Mouse (Mus musculus) hindbrain, embryonic 15.5 days (tissue): ENCODE results near the gene Znrf2. TPM values are rescaled to one million over a fixed set of nuclear protein-coding genes. Genes with fewer than 3 reads are reported as not detected.
"Not testable (repeated sequence)": the region's sequence is repeated elsewhere in the genome, so short reads cannot be mapped to it uniquely, and the experiment has no call there.

Experiments
- ATAC-seq: fragments of 200-750 bp; cut with Nextera tagmentation; 2 replicates; pipeline ENCODE4 v1.8.0; 2017; ENCODE audit warnings: low read depth, moderate number of reproducible peaks, moderate TSS enrichment; ENCODE audit not compliant: low FRiP score
- H3K27ac ChIP-seq: fragments of 300-500 bp; sonication (generic); replicated peaks from 2 replicates; pipeline ENCODE4 v1.5.1; 2015; ENCODE audit warnings: mild to moderate bottlenecking, inconsistent platforms
- H3K27me3 ChIP-seq: fragments of 300-500 bp; sonication (generic); 2 replicates; pipeline ENCODE4 v1.6.1; 2015; ENCODE audit warnings: control low read depth, inconsistent platforms
- H3K36me3 ChIP-seq: fragments of 300-500 bp; sonication (generic); 2 replicates; pipeline ENCODE4 v1.6.1; 2015; ENCODE audit warnings: control low read depth, inconsistent platforms
- H3K4me1 ChIP-seq: fragments of 300-500 bp; sonication (generic); replicated peaks from 2 replicates; pipeline ENCODE4 v1.6.1; 2015; ENCODE audit warnings: control low read depth, inconsistent platforms
- H3K4me2 ChIP-seq: fragments of 300-500 bp; sonication (generic); 2 replicates; pipeline ENCODE4 v1.6.1; 2015; ENCODE audit warnings: moderate library complexity, mild to moderate bottlenecking, inconsistent platforms
- H3K4me3 ChIP-seq: fragments of 300-500 bp; sonication (generic); 2 replicates; pipeline ENCODE4 v1.5.1; 2015; ENCODE audit warnings: mild to moderate bottlenecking, inconsistent platforms
- H3K9ac ChIP-seq: fragments of 300-500 bp; sonication (generic); 2 replicates; pipeline ENCODE4 v1.6.1; 2015; ENCODE audit warnings: inconsistent platforms
- H3K9me3 ChIP-seq: fragments of 300-500 bp; sonication (generic); 2 replicates; pipeline ENCODE4 v1.6.1; 2016; ENCODE audit warnings: control low read depth, inconsistent platforms
- WGBS: fragments of 180-500 bp; shearing (Covaris S2); methylation state at CpG from one replicate; pipeline ENCODE4 v1.1.7; 2015; 5-methylcytosine and 5-hydroxymethylcytosine counted together
- polyA plus RNA-seq: library from polyadenylated mRNA; unstranded; fragments of >200 nt; fragmentation: Nextera tagmentation; extraction: Ambion mirVana; gene quantifications from 2 replicates; pipeline ENCODE4 v1.2.1, GENCODE M21; 2015

Gene Znrf2
- polyA plus RNA-seq, 1 experiment from 2014 or later = 4.7 TPM

DNA sequence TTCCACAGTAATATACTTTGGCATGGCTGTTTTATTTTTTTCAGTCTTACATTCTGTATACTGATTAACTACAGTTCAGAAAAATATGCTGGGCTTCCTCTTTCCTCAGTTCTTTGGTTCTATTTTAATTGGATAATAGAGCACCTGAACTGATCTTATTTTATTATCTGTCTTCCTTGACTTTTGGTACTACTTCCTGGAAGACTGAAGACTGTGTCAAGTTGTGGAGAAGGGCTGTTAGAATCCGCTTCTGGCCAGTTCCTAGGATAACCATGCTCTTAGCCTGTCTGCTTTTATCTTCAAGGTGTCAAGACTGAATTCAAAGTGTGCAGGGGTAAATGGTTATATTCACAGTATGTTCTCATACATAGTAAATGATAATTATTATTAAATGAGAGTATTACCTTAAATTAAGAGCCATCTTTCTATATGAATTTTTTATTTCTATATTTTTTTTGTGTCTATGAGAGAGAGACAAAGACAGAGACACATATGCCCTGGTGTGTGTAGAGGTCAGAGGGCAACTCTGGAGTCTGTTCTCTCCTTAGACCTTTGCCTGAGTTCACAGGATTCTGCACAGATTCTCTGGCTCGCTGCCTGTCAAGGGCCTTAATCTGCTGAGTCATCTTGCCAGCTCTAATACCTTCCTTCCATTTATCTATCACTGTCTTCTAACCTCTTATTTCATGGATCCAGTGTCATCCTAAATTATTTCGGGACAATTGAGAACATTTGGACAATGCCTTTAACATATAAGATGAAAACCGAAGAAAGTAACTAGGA lies 39.3 kb downstream of the Znrf2 start:
- Histone ChIP-seq H3K9ac (no peak overlapping the region), H3K36me3 (no peaks in the 10 kb centered on the region), H3K4me2 (no peak overlapping the region), H3K27me3 (no peaks in the 10 kb centered on the region), H3K27ac (no peak overlapping the region), H3K4me1 (peaks cover 10% of the 10 kb centered on the region), H3K4me3 (no peak overlapping the region), H3K9me3 (no peaks in the 10 kb centered on the region)
- 69% methylated on average over 4 of the region's 4 CpGs for WGBS
- ATAC-seq = no peak

DNA sequence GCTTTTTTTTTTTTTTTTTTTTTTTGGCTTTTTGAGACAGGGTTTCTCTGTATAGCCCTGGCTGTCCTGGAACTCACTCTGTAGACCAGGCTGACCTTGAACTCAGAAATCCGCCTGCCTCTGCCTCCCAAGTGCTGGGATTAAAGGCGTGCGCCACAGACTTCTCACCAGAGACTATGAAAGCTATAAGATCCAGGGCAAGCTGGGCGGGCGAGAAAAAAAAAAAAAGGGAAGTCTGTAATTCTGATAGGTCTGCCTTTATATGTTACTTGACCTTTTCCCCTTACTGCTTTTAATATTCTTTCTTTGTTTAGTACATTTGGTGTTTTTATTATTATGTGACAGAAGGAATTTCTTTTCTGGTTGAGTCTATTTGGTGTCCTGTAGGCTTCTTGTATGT lies 42.4 kb downstream of the Znrf2 start:
- not testable (repeated sequence) for ATAC-seq

DNA sequence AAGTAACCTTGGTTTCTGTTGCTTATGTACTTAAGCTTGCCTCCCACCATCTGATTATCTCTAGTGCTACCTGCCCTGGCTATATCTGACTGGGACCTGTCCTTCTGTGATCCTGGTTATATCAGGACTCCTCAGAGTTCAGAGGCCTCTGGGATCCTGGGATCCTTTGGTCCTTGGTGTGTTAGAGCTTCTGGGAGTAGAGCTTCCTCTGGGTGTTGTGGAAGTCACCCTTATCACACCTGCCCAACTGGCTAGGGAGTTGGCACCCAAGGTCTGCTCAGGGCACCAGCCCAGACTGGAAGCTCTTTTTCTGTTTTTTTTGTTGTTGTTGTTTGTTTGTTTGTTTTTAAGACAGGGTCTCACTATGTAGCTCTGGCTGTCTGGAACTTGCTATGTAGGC lies 43.5 kb downstream of the Znrf2 start:
- H3K4me1 ChIP-seq = no peaks in the 10 kb centered on the region
- H3K9ac ChIP-seq = no peak overlapping the region
- H3K27ac ChIP-seq = no peak overlapping the region
- no peaks in the 10 kb centered on the region for H3K36me3 ChIP-seq
- H3K9me3 ChIP-seq = no peaks in the 10 kb centered on the region
- no peak for ATAC-seq
- H3K4me2 ChIP-seq = no peak overlapping the region
- H3K4me3 ChIP-seq = no peak overlapping the region
- no peaks in the 10 kb centered on the region for H3K27me3 ChIP-seq

More for the DNA sequence above, 42.4 kb downstream of the Znrf2 start:
- H3K36me3 ChIP-seq, H3K9me3 ChIP-seq, H3K4me2 ChIP-seq, H3K27ac ChIP-seq, H3K9ac ChIP-seq, H3K4me1 ChIP-seq, H3K27me3 ChIP-seq, H3K4me3 ChIP-seq: not testable (repeated sequence)
- 96% methylated on average over 5 of the region's 5 CpGs for WGBS

DNA sequence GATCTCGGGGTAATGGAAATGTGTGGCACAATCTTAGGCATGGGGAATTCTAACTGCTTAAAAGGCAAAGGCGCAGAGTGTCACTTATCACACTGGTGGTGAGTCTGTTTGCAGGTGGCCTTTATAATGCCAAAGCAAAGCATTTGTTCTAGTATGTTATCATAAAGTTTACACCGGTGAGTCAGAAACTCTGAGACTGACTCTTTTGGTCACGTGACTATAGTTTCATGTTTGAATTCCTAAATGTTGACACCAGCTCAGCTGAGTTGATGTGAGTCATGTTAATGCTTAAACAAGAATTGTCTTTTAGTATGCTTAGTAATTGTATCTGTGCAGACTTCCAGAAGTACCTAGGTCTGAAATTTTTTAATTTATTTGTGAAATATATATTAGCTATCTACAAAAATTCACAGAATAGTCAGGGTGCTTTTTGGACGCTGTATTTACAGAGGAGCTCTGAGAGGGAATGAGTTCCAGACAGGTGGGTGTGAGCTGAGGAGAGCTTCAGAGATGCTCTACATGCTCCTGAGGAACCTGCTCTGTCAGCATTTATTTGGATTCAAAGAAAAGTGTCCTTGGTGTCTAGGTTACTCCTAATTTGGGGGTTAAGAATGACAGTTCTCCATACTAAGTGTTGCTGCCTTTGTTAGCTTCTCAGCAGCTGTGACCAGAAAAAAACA lies 50.2 kb downstream of the Znrf2 start:
- Histone ChIP-seq H3K27me3 (no peaks in the 10 kb centered on the region), H3K9me3 (no peaks in the 10 kb centered on the region), H3K4me1 (no peaks in the 10 kb centered on the region), H3K27ac (no peak overlapping the region), H3K4me3 (no peak overlapping the region), H3K9ac (no peak overlapping the region), H3K36me3 (no peaks in the 10 kb centered on the region), H3K4me2 (no peak overlapping the region)
- WGBS = 86% methylated on average over 5 of the region's 5 CpGs
- no peak for ATAC-seq

DNA sequence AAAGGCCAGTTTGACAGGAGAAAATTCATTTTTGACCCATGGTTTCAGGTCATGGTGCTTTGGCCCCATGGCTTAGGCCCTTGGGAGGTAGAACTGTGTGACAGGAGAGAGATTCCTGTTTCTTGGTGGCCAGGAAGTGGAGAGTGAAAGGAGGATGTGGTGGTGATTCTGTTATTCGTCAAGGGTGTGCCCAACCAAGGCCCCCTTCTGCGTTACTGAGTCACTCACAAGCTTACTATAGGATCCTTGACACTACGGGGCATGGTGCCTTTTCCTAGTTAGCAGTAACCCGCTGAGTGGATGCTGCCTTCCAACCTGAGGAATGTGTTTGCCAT lies 50.7 kb downstream of the Znrf2 start:
- no peaks in the 10 kb centered on the region for H3K9me3 ChIP-seq
- ATAC-seq = no peak
- no peak overlapping the region for H3K4me3 ChIP-seq
- H3K9ac ChIP-seq = no peak overlapping the region
- no peak overlapping the region for H3K27ac ChIP-seq
- H3K36me3 ChIP-seq = no peaks in the 10 kb centered on the region
- H3K27me3 ChIP-seq = no peaks in the 10 kb centered on the region
- H3K4me1 ChIP-seq = no peaks in the 10 kb centered on the region
- 50% methylated on average over 4 of the region's 4 CpGs for WGBS
- no peak overlapping the region for H3K4me2 ChIP-seq

DNA sequence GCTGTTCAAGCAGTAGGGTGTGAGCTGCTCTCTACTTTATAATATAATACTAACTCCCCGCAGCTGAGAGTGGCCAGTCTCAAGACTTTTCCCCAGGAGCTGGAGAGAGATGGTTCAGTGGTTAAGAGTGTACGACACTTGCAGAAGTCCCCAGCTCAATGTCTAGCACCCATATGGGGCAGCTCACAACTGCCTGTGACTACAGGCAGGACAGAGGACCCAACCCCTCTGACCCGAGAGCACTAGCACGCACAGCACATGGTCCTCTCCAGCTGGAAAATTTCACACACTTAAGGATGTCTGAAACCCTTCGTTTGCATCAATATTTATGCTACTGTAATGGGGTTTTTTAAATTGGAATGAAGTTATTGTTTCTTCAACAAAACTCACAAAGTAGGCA lies 56.3 kb downstream of the Znrf2 start:
- Histone ChIP-seq H3K27ac (no peak overlapping the region), H3K9ac (no peak overlapping the region), H3K9me3 (no peaks in the 10 kb centered on the region), H3K4me3 (no peak overlapping the region), H3K4me2 (no peak overlapping the region), H3K4me1 (no peaks in the 10 kb centered on the region), H3K36me3 (no peaks in the 10 kb centered on the region), H3K27me3 (no peaks in the 10 kb centered on the region)
- no peak for ATAC-seq
- 89% methylated on average over 5 of the region's 5 CpGs for WGBS

DNA sequence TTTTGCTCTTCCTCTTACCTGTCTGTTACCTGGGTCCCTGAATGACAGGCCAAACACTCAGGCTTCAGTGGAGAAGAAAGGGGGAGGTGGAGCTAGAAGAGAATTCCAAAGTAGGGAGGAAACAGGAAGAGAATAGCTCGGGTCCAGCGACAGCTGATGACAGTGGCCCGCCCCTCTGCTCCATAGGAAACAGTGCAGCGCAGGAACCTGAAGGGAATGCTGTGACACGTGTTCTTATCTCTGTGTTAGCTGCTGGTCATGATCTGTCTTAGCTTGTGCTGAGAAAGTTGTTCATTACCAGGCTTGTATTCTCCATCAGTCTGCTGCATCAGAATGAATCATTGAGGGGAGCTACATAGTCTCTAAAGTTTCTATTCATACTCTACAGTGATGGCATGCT lies 60.1 kb downstream of the Znrf2 start:
- H3K4me3 ChIP-seq = no peak overlapping the region
- no peak for ATAC-seq
- no peak overlapping the region for H3K4me2 ChIP-seq
- H3K27ac ChIP-seq = no peak overlapping the region
- H3K9me3 ChIP-seq = no peaks in the 10 kb centered on the region
- no peaks in the 10 kb centered on the region for H3K4me1 ChIP-seq
- WGBS = 34% methylated on average over 5 of the region's 5 CpGs
- H3K36me3 ChIP-seq = no peaks in the 10 kb centered on the region
- no peaks in the 10 kb centered on the region for H3K27me3 ChIP-seq
- no peak overlapping the region for H3K9ac ChIP-seq

DNA sequence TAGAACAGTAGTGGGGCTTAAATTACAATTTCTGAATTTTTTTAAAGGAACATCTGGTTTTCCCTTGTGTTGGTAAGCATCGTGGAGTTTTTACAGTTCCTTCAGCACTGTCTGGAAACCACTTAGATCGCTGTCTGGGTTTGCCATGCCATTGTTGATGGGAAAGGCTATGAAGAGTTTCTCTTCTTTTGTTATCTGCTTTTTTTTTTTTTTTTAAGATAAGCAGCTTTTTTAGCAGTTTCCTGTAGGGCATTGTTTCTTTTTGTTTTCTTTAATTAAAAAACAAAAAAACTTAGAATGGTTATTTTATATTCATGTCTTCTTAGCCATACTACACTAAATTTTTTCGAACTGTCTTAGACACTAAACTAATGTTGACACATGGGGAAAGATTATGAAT lies 60.9 kb downstream of the Znrf2 start:
- Histone ChIP-seq H3K27ac (no peak overlapping the region), H3K9ac (no peak overlapping the region), H3K36me3 (no peaks in the 10 kb centered on the region), H3K4me3 (no peak overlapping the region), H3K9me3 (no peaks in the 10 kb centered on the region), H3K4me1 (no peaks in the 10 kb centered on the region), H3K27me3 (no peaks in the 10 kb centered on the region), H3K4me2 (no peak overlapping the region)
- ATAC-seq = no peak
- WGBS = 89% methylated on average over 3 of the region's 3 CpGs

DNA sequence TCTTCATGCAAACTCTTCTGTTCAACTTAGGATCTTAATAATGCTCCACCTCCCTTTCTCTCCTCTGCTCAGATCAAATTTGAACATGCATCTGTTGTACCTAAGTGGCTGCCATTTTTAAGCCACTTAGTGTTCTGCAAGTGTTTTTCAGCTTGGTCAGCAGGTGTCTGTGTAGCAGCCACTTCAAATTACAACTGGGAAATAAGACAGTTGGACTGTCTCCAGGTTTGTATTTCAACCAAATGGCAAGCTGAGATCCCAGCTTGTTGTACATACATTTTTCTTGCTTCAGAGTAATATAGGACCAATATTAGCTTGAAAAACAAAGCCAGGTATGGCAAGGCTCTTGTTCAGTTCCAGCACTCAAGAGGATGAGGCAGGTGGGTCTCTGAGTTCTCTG lies 61.8 kb downstream of the Znrf2 start:
- Histone ChIP-seq H3K27ac (no peak overlapping the region), H3K36me3 (no peaks in the 10 kb centered on the region), H3K9me3 (no peaks in the 10 kb centered on the region), H3K27me3 (no peaks in the 10 kb centered on the region), H3K4me1 (no peaks in the 10 kb centered on the region), H3K9ac (no peak overlapping the region), H3K4me2 (no peak overlapping the region), H3K4me3 (no peak overlapping the region)
- no peak for ATAC-seq

DNA sequence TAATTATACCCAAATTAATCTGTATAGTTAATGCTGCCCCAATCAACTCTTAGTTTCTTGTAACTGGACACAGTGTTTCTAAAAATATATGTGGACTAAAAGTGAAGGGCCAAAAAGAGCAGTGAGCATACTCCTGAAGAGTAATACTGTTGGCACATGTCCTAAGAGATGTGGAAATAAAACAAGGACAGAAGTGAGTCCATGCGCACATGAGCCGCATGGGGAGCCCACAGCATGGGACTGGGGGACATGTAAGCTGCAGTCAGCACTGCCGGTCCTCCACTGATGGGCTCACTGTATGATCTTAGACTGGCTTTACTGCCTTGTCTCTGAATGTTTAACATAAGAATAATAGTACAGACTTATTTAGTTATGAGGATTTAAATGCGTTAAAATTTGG lies 63.4 kb downstream of the Znrf2 start:
- ATAC-seq = no peak
- Histone ChIP-seq H3K27ac (no peak overlapping the region), H3K9me3 (no peaks in the 10 kb centered on the region), H3K9ac (no peak overlapping the region), H3K4me2 (no peak overlapping the region), H3K27me3 (no peaks in the 10 kb centered on the region), H3K4me3 (no peak overlapping the region), H3K4me1 (no peaks in the 10 kb centered on the region), H3K36me3 (no peaks in the 10 kb centered on the region)
- 90% methylated on average over 4 of the region's 4 CpGs for WGBS

DNA sequence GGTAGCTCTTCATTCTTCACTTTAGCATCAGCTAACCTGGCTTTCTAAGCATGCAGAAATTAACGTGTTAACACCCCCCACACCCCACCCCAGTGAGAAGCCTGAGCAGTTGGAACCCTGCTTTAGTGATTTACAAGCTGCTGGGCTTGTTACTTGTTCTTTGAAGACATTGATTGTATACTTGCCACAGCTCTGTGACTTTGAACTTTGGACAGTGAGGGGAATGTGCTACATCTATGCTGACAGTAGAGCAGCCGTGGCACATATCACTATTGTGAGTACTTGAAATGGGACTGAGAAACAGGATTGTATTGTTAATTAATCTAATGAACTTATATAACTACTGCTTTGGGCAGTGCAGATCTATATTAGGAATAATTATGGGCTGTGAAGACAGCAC lies 66.7 kb downstream of the Znrf2 start:
- WGBS = 85% methylated on average over 2 of the region's 2 CpGs
- Histone ChIP-seq H3K9ac (no peak overlapping the region), H3K27ac (no peak overlapping the region), H3K27me3 (no peaks in the 10 kb centered on the region), H3K4me1 (no peaks in the 10 kb centered on the region), H3K9me3 (no peaks in the 10 kb centered on the region), H3K36me3 (no peaks in the 10 kb centered on the region), H3K4me3 (no peak overlapping the region), H3K4me2 (no peak overlapping the region)
- ATAC-seq = no peak

DNA sequence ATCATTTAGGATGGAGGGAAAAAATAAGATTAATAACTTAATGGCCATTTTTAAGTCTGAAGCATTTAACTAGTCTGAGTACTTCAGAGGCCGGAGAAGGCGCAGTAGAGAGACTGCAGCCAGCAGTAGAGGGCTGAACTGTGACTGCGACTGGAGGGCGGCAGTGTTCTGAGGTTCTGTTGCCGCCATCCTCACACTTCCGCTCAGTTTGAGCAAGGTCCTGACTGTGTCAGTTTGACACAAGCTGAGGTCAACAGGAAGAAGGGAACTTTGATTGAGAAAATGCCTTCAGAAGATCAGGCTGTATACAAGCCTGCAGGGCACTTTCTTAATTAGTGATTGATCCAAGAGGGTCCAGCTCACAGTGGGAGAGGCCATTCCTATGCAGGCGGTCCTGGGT lies 69.5 kb downstream of the Znrf2 start:
- ATAC-seq = no peak
- H3K4me3 ChIP-seq = no peak overlapping the region

DNA sequence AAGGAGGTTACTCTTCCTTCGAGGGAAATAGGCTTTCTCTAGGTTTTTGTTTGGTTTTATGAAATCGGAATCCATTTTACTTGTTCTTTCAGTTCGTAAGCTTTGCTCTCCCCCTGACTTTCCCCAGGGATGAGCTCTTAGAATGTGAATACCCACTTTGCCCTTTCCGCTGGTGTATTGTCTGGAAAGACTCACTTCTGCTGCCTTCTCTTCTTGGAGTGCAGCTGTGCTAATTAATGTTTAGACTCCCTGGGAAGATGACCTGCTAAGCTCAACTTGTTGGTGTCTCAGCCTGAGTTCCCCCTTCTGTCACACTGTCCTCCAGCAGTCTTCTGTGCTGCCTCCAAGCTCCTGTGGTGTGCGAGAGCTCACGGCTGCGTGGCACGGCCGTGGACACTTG lies 73.5 kb downstream of the Znrf2 start:
- ATAC-seq = no peak
- no peak overlapping the region for H3K9ac ChIP-seq
- no peak overlapping the region for H3K27ac ChIP-seq
- WGBS = 59% methylated on average over 9 of the region's 9 CpGs
- no peaks in the 10 kb centered on the region for H3K9me3 ChIP-seq
- no peaks in the 10 kb centered on the region for H3K36me3 ChIP-seq
- H3K4me2 ChIP-seq = no peak overlapping the region
- H3K27me3 ChIP-seq = no peaks in the 10 kb centered on the region
- no peaks in the 10 kb centered on the region for H3K4me1 ChIP-seq
- H3K4me3 ChIP-seq = no peak overlapping the region

More for the DNA sequence above, 69.5 kb downstream of the Znrf2 start:
- Histone ChIP-seq H3K4me1 (no peaks in the 10 kb centered on the region), H3K9me3 (no peaks in the 10 kb centered on the region), H3K27ac (no peak overlapping the region), H3K9ac (no peak overlapping the region), H3K36me3 (no peaks in the 10 kb centered on the region), H3K27me3 (no peaks in the 10 kb centered on the region), H3K4me2 (no peak overlapping the region)
- WGBS = 73% methylated on average over 7 of the region's 7 CpGs
